Mouse (Mus musculus) Patski (cell line): Measurements from ENCODE around the gene Rxfp1. TPM values are rescaled to one million over a fixed set of nuclear protein-coding genes. Genes with fewer than 3 reads are reported as not detected.

Source experiments
- ATAC-seq: fragments of 100-300 bp; one replicate; pipeline ENCODE4 v1.8.0; 2021
- CTCF ChIA-PET: fragments of 350-600 bp; sonication (Branson Sonifier 250); formaldehyde crosslinking; loops from one replicate; lab custom pipeline; 2022; ENCODE audit warnings: inconsistent platforms; lab: Charles Lee
- POLR2A ChIA-PET: fragments of 350-600 bp; sonication (Branson Sonifier 250); formaldehyde crosslinking; loops from one replicate; lab custom pipeline; 2022; ENCODE audit warnings: antibody characterized with exemption, inconsistent platforms; lab: Charles Lee
- DNase-seq: peaks from one replicate; pipeline ENCODE4 v3.0.0-alpha.2; 2011; ENCODE audit warnings: low read depth, low spot score
- H3K27me3 ChIP-seq: fragments of 371-371 bp; one replicate; pipeline ENCODE4 v1.5.1; 2021
- CTCF ChIP-seq: fragments of 100-300 bp; IDR thresholded peaks from one replicate; pipeline ENCODE4 v1.5.1; 2021
- in situ Hi-C: fragments of 300-500 bp; cut with MboI; formaldehyde crosslinking; loops from 3 replicates; pipeline ENCODE4 v1.11.1; 2018; ENCODE audit warnings: low pct_unique_long_range_greater_than_20kb, mixed read lengths
- polyA plus RNA-seq: library from polyadenylated mRNA; unstranded; gene quantifications from one replicate; pipeline ENCODE4 v1.2.3, GENCODE M21; 2021

Rxfp1 gene
- 0.01 TPM for polyA plus RNA-seq

DNA sequence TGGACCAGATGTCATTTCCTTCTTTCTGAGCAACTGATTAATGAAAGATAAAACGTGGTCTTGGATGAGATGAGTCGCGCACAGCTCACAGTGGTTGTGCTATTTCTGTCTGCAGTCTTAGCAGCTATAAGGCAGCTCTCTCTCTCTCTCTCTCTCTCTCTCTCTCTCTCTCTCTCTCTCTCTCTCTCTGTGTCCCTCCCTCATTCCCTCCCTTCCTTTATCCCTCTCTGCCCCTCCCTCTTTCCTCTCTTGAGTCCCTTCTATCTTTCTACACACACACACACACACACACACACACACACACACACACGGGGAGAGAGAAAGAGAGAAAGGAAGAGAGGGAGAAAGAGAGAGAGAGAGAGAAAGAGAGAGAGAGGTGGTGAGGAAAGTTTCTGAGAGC is at the start of gene Rxfp1:
Rxfp1 (minus strand) TSS at position 101 of the 400 bp plus-strand sequence.
- DNase-seq, result no peak
- in situ Hi-C loops, result no loop called here
- TF ChIP-seq CTCF, result no peak

DNA sequence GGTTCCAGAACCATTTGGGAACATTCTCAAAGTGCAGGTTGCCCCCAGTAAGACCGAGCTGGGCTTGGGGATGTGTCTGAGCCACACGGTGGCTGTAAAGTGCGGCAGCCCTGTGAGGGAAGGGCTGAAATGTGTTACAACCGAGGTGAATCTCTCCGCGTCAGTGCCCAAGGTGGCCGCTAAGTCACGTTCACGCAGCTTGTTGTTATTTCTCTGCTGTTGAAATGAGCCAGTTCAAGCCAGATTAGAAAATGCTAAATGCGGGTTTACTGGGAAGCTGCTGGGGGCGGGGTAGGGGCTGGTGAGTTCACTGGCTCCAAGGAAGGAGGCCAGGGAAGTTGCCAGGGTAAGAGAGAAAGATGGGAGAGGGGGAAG is 46.7 kb upstream of the Rxfp1 start:
- CTCF ChIA-PET, result interaction anchor here (1.2 to 3.1 kb wide), 5 partner anchors 8 to 111 kb away, joined by 3 to 10 read pairs (median 4); no protein-coding TSS in a partner anchor
- no peak for TF ChIP-seq CTCF
- in situ Hi-C loops, result no loop called here
- POLR2A ChIA-PET, result interaction anchor here (0.6 kb wide), 1 partner anchor 62 kb away, joined by 3 read pairs; no protein-coding TSS in a partner anchor
- DNase-seq (no peak), ATAC-seq (no peak)
- peaks cover 14% of the 10 kb centered on the region for H3K27me3 ChIP-seq

More for the DNA sequence above, at the start of gene Rxfp1:
- H3K27me3 ChIP-seq, result peaks cover 39% of the 10 kb centered on the region
- ChIA-PET POLR2A (no interaction called here), CTCF (no interaction called here)
- no peak for ATAC-seq

DNA sequence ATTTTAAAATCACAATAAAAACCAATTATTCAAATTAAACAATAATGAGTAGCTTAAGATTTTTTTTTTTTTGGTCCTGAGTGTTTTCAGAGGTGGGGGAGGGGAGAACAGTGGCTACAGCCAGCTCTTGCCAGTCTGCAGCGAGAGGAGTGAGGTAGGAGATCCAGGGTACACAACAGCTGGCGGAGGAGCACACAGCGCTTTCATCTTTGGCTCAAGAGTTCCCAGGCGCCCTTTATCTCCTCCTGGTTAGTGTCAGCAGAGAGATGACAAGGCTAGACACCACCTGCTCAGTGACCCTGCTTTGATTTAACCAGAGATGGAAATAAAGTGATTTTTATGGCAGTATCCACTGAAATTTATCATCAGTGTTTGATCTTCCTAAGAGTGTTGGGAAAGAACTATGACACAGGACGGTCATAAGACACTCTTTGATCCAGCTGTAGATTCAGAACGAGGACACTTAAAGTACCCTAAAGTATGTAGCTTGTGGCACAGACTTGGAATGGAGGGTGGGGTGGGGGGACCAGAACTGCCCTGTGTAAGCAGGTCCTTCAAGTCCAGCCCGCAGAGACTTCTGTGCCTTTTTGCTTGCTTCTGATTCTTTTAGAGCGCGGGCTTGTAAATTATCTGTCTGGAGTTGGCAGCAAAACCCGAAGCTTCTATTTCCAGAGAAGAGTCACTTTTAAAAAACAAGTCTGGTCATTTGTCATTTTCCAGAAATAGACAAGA is 46.1 kb upstream of the Rxfp1 start:
- H3K27me3 ChIP-seq, result peaks cover 14% of the 10 kb centered on the region
- POLR2A ChIA-PET, result interaction anchor here (0.6 kb wide), 1 partner anchor 62 kb away, joined by 3 read pairs; no protein-coding TSS in a partner anchor
- CTCF ChIA-PET, result interaction anchor here (1.2 to 3.1 kb wide), 9 partner anchors 8 to 111 kb away, joined by 3 to 11 read pairs (median 4); no protein-coding TSS in a partner anchor
- TF ChIP-seq CTCF, result no peak
- DNase-seq (no peak), ATAC-seq (no peak)
- in situ Hi-C loops, result no loop called here

DNA sequence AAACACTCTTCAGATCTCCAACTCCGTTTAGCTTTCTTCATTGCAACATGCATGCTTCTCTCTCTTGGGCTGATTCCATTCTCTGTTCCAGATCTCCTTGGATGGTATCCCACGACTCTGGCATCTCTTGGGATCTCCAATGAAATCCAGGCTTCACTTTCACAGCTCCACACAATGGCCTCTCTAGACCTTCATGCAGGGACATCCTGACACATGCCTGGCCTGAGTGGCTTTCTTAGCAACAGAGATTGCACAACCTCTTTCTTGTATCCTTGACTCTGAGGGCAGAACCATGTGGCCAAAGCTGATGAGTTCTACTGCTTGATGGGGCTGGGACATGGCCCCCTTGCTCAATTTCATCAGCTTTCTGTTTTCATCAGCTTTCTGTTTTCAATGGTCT is 35.0 kb upstream of the Rxfp1 start:
- ChIA-PET POLR2A (no interaction called here), CTCF (interaction anchor here (1.1 to 2.1 kb wide), 2 partner anchors 10 to 13 kb away, joined by 4 to 11 read pairs; no protein-coding TSS in a partner anchor)
- in situ Hi-C loops, result no loop called here
- peaks cover 7% of the 10 kb centered on the region for H3K27me3 ChIP-seq
- no peak for ATAC-seq
- no peak for TF ChIP-seq CTCF
- DNase-seq, result no peak

DNA sequence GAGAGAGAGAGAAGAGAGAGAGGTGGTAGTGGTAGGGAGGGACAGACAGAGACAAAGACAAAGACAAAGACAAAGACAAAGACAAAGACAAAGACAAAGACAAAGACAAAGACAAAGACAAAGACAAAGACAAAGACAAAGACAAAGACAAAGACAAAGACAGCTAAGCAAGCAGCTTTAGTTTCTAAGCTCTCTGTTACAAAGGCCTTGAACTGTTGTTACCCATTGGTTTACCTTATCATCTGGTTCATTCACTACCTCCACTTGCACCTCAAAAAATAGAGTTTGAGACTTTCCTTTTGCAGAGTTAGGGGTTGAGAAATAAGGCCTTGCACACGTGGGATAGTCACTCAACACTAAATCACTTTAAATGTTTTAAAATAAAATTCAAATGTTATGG is 16.1 kb upstream of the Rxfp1 start:
- CTCF ChIA-PET, result no interaction called here

DNA sequence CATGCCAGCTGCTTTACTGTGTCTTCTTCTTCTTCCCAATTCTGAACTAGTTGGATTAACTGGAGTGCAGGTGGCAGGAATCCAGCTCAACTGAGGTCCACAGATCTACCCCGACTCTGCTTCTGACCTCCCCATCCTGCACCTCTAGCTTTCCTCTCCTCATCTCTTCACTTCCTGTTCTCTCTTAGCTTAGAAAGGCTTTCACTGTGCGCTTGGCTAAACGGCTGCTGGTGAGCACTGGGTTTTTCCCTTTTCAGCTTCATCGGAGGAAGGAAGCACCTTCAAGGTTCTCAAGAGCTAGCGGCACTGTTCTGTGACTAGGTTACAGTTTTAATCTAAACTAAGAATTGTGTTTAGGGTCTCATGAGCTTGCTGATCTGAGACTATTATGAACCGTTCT is 8.9 kb upstream of the Rxfp1 start:
- in situ Hi-C loops, result no loop called here
- no peak for DNase-seq
- POLR2A ChIA-PET, result no interaction called here
- TF ChIP-seq CTCF, result no peak
- ATAC-seq, result no peak
- CTCF ChIA-PET, result no interaction called here
- H3K27me3 ChIP-seq, result peaks cover 21% of the 10 kb centered on the region

More for the DNA sequence above, 16.1 kb upstream of the Rxfp1 start:
- in situ Hi-C loops, result no loop called here
- POLR2A ChIA-PET, result interaction anchor here (0.7 kb wide), 1 partner anchor 1467 kb away, joined by 4 read pairs; no protein-coding TSS in a partner anchor
- DNase-seq (no peak), ATAC-seq (no peak)
- peaks cover 26% of the 10 kb centered on the region for H3K27me3 ChIP-seq
- TF ChIP-seq CTCF, result no peak

DNA sequence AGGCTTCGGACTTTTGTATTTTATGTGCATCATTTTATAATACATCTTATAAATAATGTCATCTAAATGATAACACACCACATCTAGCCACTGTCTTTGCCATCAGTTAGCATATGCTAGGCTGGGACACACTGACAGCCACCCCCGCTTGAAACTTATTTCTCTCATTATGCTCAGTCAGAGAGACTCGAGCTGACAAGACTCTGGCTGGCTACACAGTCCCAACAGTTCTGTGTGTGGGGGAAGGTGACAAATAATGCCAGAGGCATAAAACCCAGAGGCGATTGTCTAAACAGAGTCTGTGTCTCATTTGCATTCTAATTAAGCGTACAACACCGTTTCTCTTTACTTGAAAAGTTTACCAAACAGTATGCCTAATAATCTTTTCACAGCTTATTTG is 7.4 kb upstream of the Rxfp1 start:
- ChIA-PET POLR2A (no interaction called here), CTCF (interaction anchor here (0.9 to 1.0 kb wide), 2 partner anchors 15 to 70 kb away, joined by 3 read pairs; no protein-coding TSS in a partner anchor)

DNA sequence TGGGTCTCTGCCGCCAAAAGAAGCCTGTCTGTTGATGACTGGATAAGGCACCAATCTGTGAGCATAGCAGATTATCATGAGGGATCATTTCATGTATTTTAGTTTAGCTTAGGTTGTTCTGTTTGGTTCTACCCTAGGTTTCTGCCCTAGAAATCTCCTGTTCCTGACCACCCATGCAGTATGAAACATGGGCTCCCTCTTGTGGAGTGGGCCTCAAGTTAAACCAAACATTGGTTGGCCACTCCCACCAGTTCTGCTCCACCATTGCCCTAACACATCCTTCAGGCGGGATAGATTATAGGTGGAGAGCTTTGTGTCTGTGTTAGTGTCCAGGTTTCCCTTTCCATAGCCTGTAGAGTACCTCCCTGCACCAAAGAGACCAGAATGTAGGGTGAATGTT is 6.7 kb upstream of the Rxfp1 start:
- ChIA-PET POLR2A (no interaction called here), CTCF (interaction anchor here (0.8 to 0.9 kb wide), 2 partner anchors 14 to 70 kb away, joined by 3 to 4 read pairs; no protein-coding TSS in a partner anchor)
- peak; percentile 35 for TF ChIP-seq CTCF
- DNase-seq, result no peak
- H3K27me3 ChIP-seq, result peaks cover 27% of the 10 kb centered on the region
- in situ Hi-C loops, result no loop called here
- no peak for ATAC-seq

More for the DNA sequence above, 7.4 kb upstream of the Rxfp1 start:
- TF ChIP-seq CTCF, result no peak
- DNase-seq, result no peak
- H3K27me3 ChIP-seq, result peaks cover 25% of the 10 kb centered on the region
- in situ Hi-C loops, result no loop called here
- ATAC-seq, result no peak

DNA sequence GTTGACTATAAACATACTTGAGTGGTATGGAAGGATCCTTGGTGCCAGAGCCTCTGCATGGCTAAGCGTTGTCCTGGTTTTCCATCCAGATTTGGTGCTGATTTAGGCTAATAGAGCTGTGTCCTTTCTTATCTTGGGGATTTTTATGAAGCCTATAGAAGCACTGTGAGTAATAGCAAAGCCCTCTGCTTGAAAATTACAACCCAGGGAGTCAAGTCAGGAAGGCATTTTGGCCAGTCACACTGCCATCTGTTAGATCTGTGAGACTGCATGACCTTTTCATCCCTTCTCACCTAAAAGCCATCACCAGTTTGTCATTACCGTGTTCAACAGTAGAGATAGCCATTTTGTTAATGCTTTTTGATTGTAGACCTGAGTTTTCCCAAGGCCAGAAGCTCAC is 2.7 kb upstream of the Rxfp1 start:
- ChIA-PET POLR2A (no interaction called here), CTCF (interaction anchor here (1.4 kb wide), 1 partner anchor 10 kb away, joined by 4 read pairs; no protein-coding TSS in a partner anchor)
- ATAC-seq (no peak), DNase-seq (no peak)
- peaks cover 33% of the 10 kb centered on the region for H3K27me3 ChIP-seq
- no peak for TF ChIP-seq CTCF
- in situ Hi-C loops, result no loop called here

DNA sequence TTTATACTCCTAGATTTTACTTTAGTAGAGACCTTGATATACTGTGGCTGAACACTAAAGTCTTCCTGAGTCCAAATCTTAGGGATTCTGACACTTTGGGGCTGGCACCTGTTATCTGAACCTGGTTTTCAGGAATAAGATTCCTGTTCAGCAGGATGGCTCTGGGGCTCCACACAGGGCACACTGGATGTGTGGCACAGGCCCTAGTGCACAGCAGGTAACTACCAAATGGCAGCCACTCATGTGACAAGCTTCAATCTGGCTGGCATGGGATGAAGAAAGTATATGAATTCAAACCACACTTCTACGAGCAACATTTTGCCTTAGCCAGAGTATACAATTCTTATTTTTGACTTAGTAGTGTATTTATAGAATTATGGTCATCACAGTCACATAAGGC is 771 bp upstream of the Rxfp1 start:
- ChIA-PET POLR2A (no interaction called here), CTCF (no interaction called here)
- ATAC-seq, result no peak
- in situ Hi-C loops, result no loop called here
- H3K27me3 ChIP-seq, result peaks cover 40% of the 10 kb centered on the region
- TF ChIP-seq CTCF, result no peak
- DNase-seq, result no peak

DNA sequence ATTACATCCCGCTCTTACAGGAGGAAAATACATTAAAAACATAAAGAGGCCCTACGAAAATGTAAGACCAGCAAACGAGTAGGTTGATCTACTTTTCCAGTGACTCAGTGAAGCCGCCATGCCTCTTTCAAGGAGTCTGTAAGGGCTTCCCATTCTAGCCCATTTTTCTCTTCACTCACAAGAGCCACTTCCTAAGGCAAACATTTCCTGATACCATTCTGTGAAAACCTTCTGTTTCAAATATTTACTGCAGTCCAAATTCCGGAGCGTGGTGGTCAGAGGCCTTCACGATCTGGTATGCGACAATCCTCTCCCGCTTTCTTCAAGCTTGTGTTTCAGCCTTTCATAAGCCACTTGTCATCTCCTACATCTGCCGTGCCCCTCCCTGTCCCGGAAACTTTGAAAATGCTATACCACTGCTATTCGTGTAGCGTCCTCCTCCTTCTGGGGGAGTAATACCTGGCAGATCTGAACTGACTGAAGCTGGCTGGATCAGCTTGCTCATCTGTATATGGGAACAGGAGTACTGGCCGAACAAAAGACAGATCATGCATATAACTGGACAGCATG is 11.1 kb downstream of the Rxfp1 start:
- in situ Hi-C loops, result no loop called here
- no peak for ATAC-seq
- peaks cover under 1% of the 10 kb centered on the region for H3K27me3 ChIP-seq
- ChIA-PET POLR2A (no interaction called here), CTCF (interaction anchor here (1.5 kb wide), 1 partner anchor 24 kb away, joined by 3 read pairs; no protein-coding TSS in a partner anchor)
- no peak for TF ChIP-seq CTCF
- DNase-seq, result no peak
